Mouse (Mus musculus): Measurements from ENCODE around the gene Nbea.

The Nbea gene

GRCm38 (mm10) chr3:55593312-55593711, 590.2 kb downstream of the Nbea start:
- DNase-seq (ENCODE audit: low spot score) = no peak

DNA sequence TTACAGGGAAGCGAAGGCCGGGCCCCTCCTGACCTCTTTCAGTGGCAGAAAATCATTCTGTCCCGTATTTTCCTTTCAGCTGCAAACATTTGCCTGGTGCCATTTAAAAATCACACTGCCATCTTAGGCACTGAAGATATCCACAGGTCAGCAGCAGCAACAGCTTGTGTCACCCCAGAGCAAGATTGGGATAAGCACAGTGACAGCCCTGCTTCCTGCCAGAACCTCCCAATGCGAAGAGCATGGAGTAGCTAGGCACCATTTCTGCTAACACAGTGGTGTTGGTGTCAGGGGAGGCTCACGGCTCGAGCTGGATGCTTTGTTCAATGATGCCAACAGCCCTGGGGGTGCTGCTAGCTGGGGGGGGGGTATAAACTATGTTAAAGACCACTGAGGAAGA, 592.8 kb downstream of the Nbea start:
- DNase-seq (ENCODE audit: low spot score) = no peak

DNA sequence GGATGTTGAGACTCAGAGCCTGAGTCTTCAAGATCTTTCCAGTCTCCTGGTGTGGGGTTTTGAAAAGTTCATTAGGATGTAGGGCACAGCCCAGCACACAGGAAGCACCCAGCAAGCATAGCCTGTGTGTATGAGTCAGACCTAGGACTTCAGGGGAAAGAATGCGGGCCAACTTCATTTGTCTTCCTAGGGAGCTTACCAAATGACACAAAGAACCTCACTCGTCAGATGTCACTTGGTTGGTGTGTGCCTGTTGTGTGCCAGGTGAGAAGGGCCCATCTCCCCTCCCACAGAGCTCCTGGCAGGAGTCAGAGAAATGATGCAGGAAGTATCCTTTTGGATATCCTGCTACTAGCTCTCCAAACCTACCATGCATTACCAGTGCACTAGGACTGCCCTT, 593.2 kb downstream of the Nbea start:
- DNase-seq (ENCODE audit: low spot score) = peak; percentile 24

DNA sequence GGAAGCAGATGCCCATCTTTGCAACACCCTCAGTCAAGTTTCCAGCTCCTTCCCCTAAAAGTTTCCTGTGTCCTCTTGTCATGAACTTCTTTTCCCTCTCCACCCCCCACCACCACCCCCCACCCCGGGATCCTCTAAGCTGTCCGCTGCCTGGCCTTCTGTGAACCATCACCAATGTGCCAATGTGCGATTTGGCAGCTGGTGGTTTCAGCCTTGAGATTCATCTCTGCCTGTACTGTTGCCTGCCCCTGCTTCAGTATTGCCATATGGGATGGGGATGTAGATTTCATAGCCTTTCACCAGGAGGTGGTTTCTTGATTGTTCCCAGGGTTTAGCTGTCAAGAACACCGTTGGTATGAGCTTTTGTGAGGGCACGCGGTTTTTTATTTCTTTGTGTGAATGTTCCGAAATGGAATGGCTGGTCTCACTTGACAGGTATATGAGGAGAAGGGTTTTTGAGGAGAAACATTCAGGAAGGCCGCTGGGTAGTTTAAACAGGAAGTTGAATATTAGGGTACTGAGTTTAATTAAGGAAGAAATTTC, 594.0 kb downstream of the Nbea start:
- DNase-seq (ENCODE audit: low spot score) = no peak

GRCm38 (mm10) chr3:55587972-55588946, 595.2 kb downstream of the Nbea start:
- DNase-seq (ENCODE audit: low spot score) = no peak

DNA sequence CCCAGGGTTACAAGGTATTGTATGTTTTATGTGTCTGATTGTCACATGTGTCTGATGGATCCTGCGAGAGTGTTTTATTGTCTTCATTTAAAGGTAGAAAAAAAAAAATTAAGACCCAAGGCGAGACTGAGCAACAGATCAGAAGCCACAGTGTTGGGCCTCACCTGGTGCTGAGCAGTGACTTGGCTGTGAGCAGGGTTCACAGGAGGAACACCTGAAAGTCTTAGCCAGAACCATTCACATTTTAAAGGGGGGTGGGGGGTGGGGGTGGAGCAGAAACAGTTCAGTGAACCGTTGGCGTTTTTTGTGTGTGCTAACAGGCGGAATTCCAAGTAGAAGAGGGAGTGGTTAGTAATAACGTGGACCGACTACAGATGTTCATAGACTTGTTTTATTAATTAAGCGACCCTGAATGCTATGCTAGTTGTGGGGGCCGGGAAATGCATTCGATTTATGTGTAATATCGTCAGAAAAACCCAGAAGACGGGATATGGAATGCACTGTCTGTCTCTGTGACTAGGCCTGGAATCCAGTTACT, 596.0 kb downstream of the Nbea start:
- DNase-seq (ENCODE audit: low spot score) = no peak
